Mouse (Mus musculus): ENCODE data around the gene Tm9sf2. TPM values are rescaled to one million over a fixed set of nuclear protein-coding genes. Genes with fewer than 3 reads are reported as not detected.
"Not testable (repeated sequence)": the region's sequence is repeated elsewhere in the genome, so short reads cannot be mapped to it uniquely, and the experiment has no call there.

Gene Tm9sf2
- 100 to 1,000 TPM; 102 TPM for total RNA-seq (2021)
- long read RNA-seq, experiment 1, transcript Tm9sf2-201 (17 exons, 3,107 nt) = major isoform, 205 of 228 reads
- long read RNA-seq, experiment 1, partial matches to known transcripts = 12 of 228 reads
- long read RNA-seq, experiment 1, other reads (novel, unspliced or antisense) = 11 of 228 reads
- long read RNA-seq, experiment 2, transcript Tm9sf2-201 (17 exons, 3,107 nt) = major isoform, 144 of 163 reads
- long read RNA-seq, experiment 2, partial matches to known transcripts = 8 of 163 reads
- long read RNA-seq, experiment 2, other reads (novel, unspliced or antisense) = 11 of 163 reads

GRCm38 (mm10) chr14:122106822-122107468 lies at the start of gene Tm9sf2:
Tm9sf2 (plus strand) TSS chr14:122107038.
- intact Hi-C loops (cut with DNase I) = no loop called here
- peak; percentile 92 to 96 for DNase-seq (ENCODE audit: low spot score in 2 of 2)

GRCm38 (mm10) chr14:122057941-122058346 lies 48.9 kb upstream of the Tm9sf2 start:
- intact Hi-C loops (cut with DNase I) = no loop called here
- no peak for DNase-seq (ENCODE audit: low spot score in 2 of 2)

- intact Hi-C loops (cut with DNase I) = loop anchor here (1.0 to 5.0 kb wide), 2 partner anchors 132 to 193 kb away; no protein-coding TSS in a partner anchor
- peak; percentile 83 to 84 for DNase-seq (ENCODE audit: low spot score in 2 of 2)
Observed at GRCm38 (mm10) chr14:122060642-122061041, 46.2 kb upstream of the Tm9sf2 start.

- intact Hi-C loops (cut with DNase I) = loop anchor here (5.0 kb wide), 1 partner anchor 194 kb away; no protein-coding TSS in a partner anchor
- DNase-seq (ENCODE audit: low spot score in 2 of 2) = no peak
Observed at GRCm38 (mm10) chr14:122061376-122061775, 45.5 kb upstream of the Tm9sf2 start.

- DNase-seq (ENCODE audit: low spot score in 2 of 2) = no peak
- intact Hi-C loops (cut with DNase I) = loop anchor here (5.0 kb wide), 1 partner anchor 195 kb away; no protein-coding TSS in a partner anchor
Observed at GRCm38 (mm10) chr14:122062411-122063090, 44.3 kb upstream of the Tm9sf2 start.

- no peak for DNase-seq (ENCODE audit: low spot score in 2 of 2)
- intact Hi-C loops (cut with DNase I) = loop anchor here (5.0 kb wide), 1 partner anchor 196 kb away; no protein-coding TSS in a partner anchor
Observed at GRCm38 (mm10) chr14:122063599-122063998, 43.2 kb upstream of the Tm9sf2 start.

GRCm38 (mm10) chr14:122064519-122064918 lies 42.3 kb upstream of the Tm9sf2 start:
- peak; percentile 61 to 73 for DNase-seq (ENCODE audit: low spot score in 2 of 2)
- intact Hi-C loops (cut with DNase I) = loop anchor here (1.0 to 5.0 kb wide), 2 partner anchors 67 to 197 kb away; no protein-coding TSS in a partner anchor

- intact Hi-C loops (cut with DNase I) = no loop called here
- DNase-seq (ENCODE audit: low spot score in 2 of 2) = no peak
Observed at GRCm38 (mm10) chr14:122066243-122066642, 40.6 kb upstream of the Tm9sf2 start.

- DNase-seq (ENCODE audit: low spot score in 2 of 2); intact Hi-C loops (cut with DNase I): not testable (repeated sequence)
Observed at GRCm38 (mm10) chr14:122068036-122068435, 38.8 kb upstream of the Tm9sf2 start.

GRCm38 (mm10) chr14:122068801-122069695 lies 37.8 kb upstream of the Tm9sf2 start:
- DNase-seq (ENCODE audit: low spot score in 2 of 2) = no peak
- intact Hi-C loops (cut with DNase I) = no loop called here

GRCm38 (mm10) chr14:122069948-122070347 lies 36.9 kb upstream of the Tm9sf2 start:
- intact Hi-C loops (cut with DNase I) = no loop called here

GRCm38 (mm10) chr14:122073422-122073821 lies 33.4 kb upstream of the Tm9sf2 start:
- intact Hi-C loops (cut with DNase I) = no loop called here
- DNase-seq (ENCODE audit: low spot score in 2 of 2) = no peak

More at GRCm38 (mm10) chr14:122069948-122070347, 36.9 kb upstream of the Tm9sf2 start:
- DNase-seq (ENCODE audit: low spot score in 2 of 2) = no peak

GRCm38 (mm10) chr14:122074360-122074759 lies 32.5 kb upstream of the Tm9sf2 start:
- no peak for DNase-seq (ENCODE audit: low spot score in 2 of 2)

GRCm38 (mm10) chr14:122075485-122076200 lies 31.2 kb upstream of the Tm9sf2 start:
- DNase-seq (ENCODE audit: low spot score in 2 of 2) = no peak
- intact Hi-C loops (cut with DNase I) = loop anchor here (5.0 kb wide), 1 partner anchor 57 kb away; no protein-coding TSS in a partner anchor

More at GRCm38 (mm10) chr14:122074360-122074759, 32.5 kb upstream of the Tm9sf2 start:
- intact Hi-C loops (cut with DNase I) = no loop called here

GRCm38 (mm10) chr14:122077017-122077416 lies 29.8 kb upstream of the Tm9sf2 start:
- intact Hi-C loops (cut with DNase I) = loop anchor here (5.0 kb wide), 1 partner anchor 55 kb away; no protein-coding TSS in a partner anchor

GRCm38 (mm10) chr14:122079428-122079827 lies 27.4 kb upstream of the Tm9sf2 start:
- intact Hi-C loops (cut with DNase I) = loop anchor here (5.0 kb wide), 1 partner anchor 53 kb away; no protein-coding TSS in a partner anchor

More at GRCm38 (mm10) chr14:122077017-122077416, 29.8 kb upstream of the Tm9sf2 start:
- DNase-seq (ENCODE audit: low spot score in 2 of 2) = no peak

GRCm38 (mm10) chr14:122079921-122080320 lies 26.9 kb upstream of the Tm9sf2 start:
- no peak for DNase-seq (ENCODE audit: low spot score in 2 of 2)
- intact Hi-C loops (cut with DNase I) = loop anchor here (5.0 kb wide), 1 partner anchor 52 kb away; no protein-coding TSS in a partner anchor

More at GRCm38 (mm10) chr14:122079428-122079827, 27.4 kb upstream of the Tm9sf2 start:
- peak in 1 of 2 experiments; percentile 28 for DNase-seq (ENCODE audit: low spot score in 2 of 2)

GRCm38 (mm10) chr14:122081308-122081707 lies 25.5 kb upstream of the Tm9sf2 start:
- intact Hi-C loops (cut with DNase I) = no loop called here
- no peak for DNase-seq (ENCODE audit: low spot score in 2 of 2)
